Mouse (Mus musculus) testis, adult 2 months (tissue): ENCODE results near the gene 4932438A13Rik. TPM values are rescaled to one million over a fixed set of nuclear protein-coding genes. Genes with fewer than 3 reads are reported as not detected.

ENCODE experiments used
- H3K27ac ChIP-seq: fragments of 200-500 bp; 2 replicates; pipeline ENCODE4 v1.5.1; 2012; ENCODE audit warnings: low read depth, low read length; ENCODE audit not compliant: control insufficient read depth, insufficient read depth
- H3K27me3 ChIP-seq: fragments of 200-500 bp; 2 replicates; pipeline ENCODE4 v1.6.1; 2012; ENCODE audit warnings: mild to moderate bottlenecking, low read length, moderate library complexity; ENCODE audit not compliant: control insufficient read depth, insufficient read depth
- H3K36me3 ChIP-seq: fragments of 200-500 bp; 2 replicates; pipeline ENCODE4 v1.6.1; 2012; ENCODE audit warnings: mild to moderate bottlenecking, low read length; ENCODE audit not compliant: control insufficient read depth, insufficient read depth
- H3K4me1 ChIP-seq: fragments of 200-500 bp; 2 replicates; pipeline ENCODE4 v1.6.1; 2012; ENCODE audit warnings: low read length; ENCODE audit not compliant: control insufficient read depth, insufficient read depth
- H3K4me3 ChIP-seq: fragments of 200-500 bp; 2 replicates; pipeline ENCODE4 v1.5.1; 2012; ENCODE audit warnings: low read depth, mild to moderate bottlenecking, low read length, moderate library complexity, mixed read lengths; ENCODE audit not compliant: control insufficient read depth
- CTCF ChIP-seq: fragments of 200-500 bp; IDR thresholded peaks from 2 replicates; pipeline ENCODE4 v1.5.1; 2012; ENCODE audit warnings: low read depth, mild to moderate bottlenecking, inconsistent platforms, low read length, moderate library complexity; ENCODE audit not compliant: control insufficient read depth, insufficient read depth, insufficient replicate concordance
- POLR2A ChIP-seq: fragments of 200-500 bp; IDR thresholded peaks from 2 replicates; pipeline ENCODE4 v1.6.1; 2012; ENCODE audit warnings: low read depth, mild to moderate bottlenecking, inconsistent platforms, low read length, moderate library complexity; ENCODE audit not compliant: control insufficient read depth
- polyA plus RNA-seq: library from polyadenylated mRNA; depleted of rRNA; stranded (reverse); fragments of >200 nt; gene quantifications from 2 replicates; pipeline ENCODE4 v1.2.3, GENCODE M21; 2012; rRNA removed

4932438A13Rik gene
- polyA plus RNA-seq, 1 experiment: 37.5 TPM

GRCm38 (mm10) chr3:37090721-37091120, 227.8 kb downstream of the 4932438A13Rik start:
- H3K27ac ChIP-seq: no peak overlapping the region
- no peaks in the 10 kb centered on the region for H3K4me1 ChIP-seq
- no peak overlapping the region for H3K4me3 ChIP-seq
- H3K27me3 ChIP-seq: no peaks in the 10 kb centered on the region
- H3K36me3 ChIP-seq: peaks cover 1% of the 10 kb centered on the region; the same call in 1 of the 2 replicates
- TF ChIP-seq POLR2A (no peak), CTCF (no peak)

Other genes starting within 250 kb of the 4932438A13Rik start
- 25.7 and 28.7 TPM in 2 replicates for gene Bbs7, start 249.6 kb upstream of the 4932438A13Rik start, polyA plus RNA-seq
- gene Trpc3, start 172.9 kb upstream of the 4932438A13Rik start, polyA plus RNA-seq: 0.21 and 0.26 TPM in 2 replicates
- gene Adad1, start 200.4 kb downstream of the 4932438A13Rik start, polyA plus RNA-seq: 190 and 229 TPM in 2 replicates